ENCODE assay signal across 9 mouse cellular contexts in the genomic region with DNA sequence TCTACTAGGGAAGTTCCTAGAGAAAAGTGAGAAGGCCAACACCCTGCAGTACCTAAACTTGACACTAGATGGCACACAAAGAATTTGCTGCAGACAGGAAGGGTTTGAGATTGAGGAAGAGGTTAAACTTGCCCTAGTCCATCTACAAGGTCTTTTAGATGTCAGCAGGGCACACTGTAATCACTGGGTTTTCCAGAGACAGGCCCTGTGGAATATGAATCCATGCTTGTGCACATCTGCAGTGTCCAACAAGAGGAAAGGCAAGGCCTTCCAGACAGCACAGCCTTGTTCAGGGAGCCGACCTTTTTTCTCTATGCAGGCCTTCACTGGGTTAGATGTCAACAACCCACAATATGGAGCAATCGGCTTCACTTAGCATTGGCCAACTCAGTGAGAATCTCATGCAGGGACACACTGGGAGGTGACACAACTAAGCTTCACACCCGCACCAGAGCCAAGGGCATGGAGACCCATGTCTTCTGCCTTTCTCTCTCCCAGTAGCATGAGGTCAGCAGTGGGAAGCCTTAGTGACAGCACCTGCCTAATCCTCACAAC. TPM values are rescaled to one million over a fixed set of nuclear protein-coding genes. Genes with fewer than 3 reads are reported as not detected.
DNase-seq lines count a peak whose midpoint lies in the region; ATAC-seq and TF ChIP-seq lines count a peak whose summit lies in the region.
"Had no signal": no experiment of that assay in that cellular context is flagged by ENCODE, and none has a peak within 500 bp of the region (broad histone marks: within the 10 kb centered on the region; RNA-seq: fewer than 3 reads in every experiment).

No protein-coding gene starts in this region.

- intact Hi-C loops in left cerebral cortex, adult 2 months (cut with DNase I), result loop anchor here (1.0 kb wide), 1 partner anchor 46 kb away; no protein-coding TSS in a partner anchor
- intact Hi-C loops in heart, postnatal 36 days (cut with DNase I), result loop anchor here (1.0 kb wide), 1 partner anchor 46 kb away; no protein-coding TSS in a partner anchor
- intact Hi-C loops in left cerebral cortex, postnatal 4 days (cut with DNase I), result no loop called here

- DNase-seq in left cerebral cortex, adult 2 months (ENCODE audit: extremely low spot score in 1 of 2, low spot score in 2 of 2), result peak; percentile 58 to 63
- no peak for DNase-seq in left cerebral cortex, adult 8-10 months (ENCODE audit: low spot score in 2 of 2)
- peak; percentile 71 to 72 for DNase-seq in adrenal gland, postnatal 36 days
- peak; percentile 59 for DNase-seq in embryonic facial prominence, embryonic 14.5 days (ENCODE audit: low spot score)
- DNase-seq in heart, postnatal 36 days, result peak; percentile 75 to 78
- peak; percentile 49 for DNase-seq in left cerebral cortex, postnatal 4 days

- TF ChIP-seq CTCF in left cerebral cortex, adult 2 months (IDR thresholded peaks at IDR 0.05), result peak; percentile 98
- no peak for TF ChIP-seq CTCF in testis, adult 2 months (IDR thresholded peaks at IDR 0.05; ENCODE audit: control insufficient read depth, insufficient read depth, insufficient replicate concordance, low read depth, low read length)

- H3K4me2 ChIP-seq in embryonic facial prominence, embryonic 14.5 days (ENCODE audit: low read depth, low read length), result no peak overlapping the region
- no peak overlapping the region for H3K4me2 ChIP-seq in midbrain, embryonic 13.5 days (replicated peaks)
- H3K4me2 ChIP-seq: embryonic facial prominence, embryonic 12.5 days had no signal

- 72% methylated on average over 3 of the region's 3 CpGs for WGBS in embryonic facial prominence, embryonic 14.5 days
- WGBS in midbrain, embryonic 13.5 days, result 88% methylated on average over 3 of the region's 3 CpGs

- H3K36me3 ChIP-seq in embryonic facial prominence, embryonic 14.5 days (ENCODE audit: control insufficient read depth, insufficient read depth, low read length), result peaks cover 40% of the 10 kb centered on the region
- peaks cover 42% of the 10 kb centered on the region for H3K36me3 ChIP-seq in midbrain, embryonic 13.5 days
- no peaks in the 10 kb centered on the region; the same call in none of the 2 replicates for H3K36me3 ChIP-seq in testis, adult 2 months (ENCODE audit: control insufficient read depth, insufficient read depth, low read length)

- H3K4me3 ChIP-seq in left cerebral cortex, adult 2 months, result no peak overlapping the region
- no peak overlapping the region for H3K4me3 ChIP-seq in embryonic facial prominence, embryonic 14.5 days (ENCODE audit: low read depth, low read length)
- no peak overlapping the region for H3K4me3 ChIP-seq in midbrain, embryonic 13.5 days (replicated peaks)
- H3K4me3 ChIP-seq in testis, adult 2 months (ENCODE audit: control insufficient read depth, low read depth, low read length), result no peak overlapping the region
- H3K4me3 ChIP-seq: embryonic facial prominence, embryonic 12.5 days had no signal

- H3K27me3 ChIP-seq in embryonic facial prominence, embryonic 14.5 days (replicated peaks; ENCODE audit: control insufficient read depth, insufficient read depth, low read length), result no peaks in the 10 kb centered on the region
- H3K27me3 ChIP-seq in midbrain, embryonic 13.5 days, result no peaks in the 10 kb centered on the region
- H3K27me3 ChIP-seq in testis, adult 2 months (ENCODE audit: control insufficient read depth, insufficient read depth, low read length), result no peaks in the 10 kb centered on the region
- H3K27me3 ChIP-seq: embryonic facial prominence, embryonic 12.5 days had no signal

- H3K9me3 ChIP-seq in embryonic facial prominence, embryonic 14.5 days (ENCODE audit: control insufficient read depth, low read length), result no peaks in the 10 kb centered on the region
- no peaks in the 10 kb centered on the region for H3K9me3 ChIP-seq in midbrain, embryonic 13.5 days
- H3K9me3 ChIP-seq: embryonic facial prominence, embryonic 12.5 days had no signal

- peak overlapping the region; percentile 15 for H3K27ac ChIP-seq in left cerebral cortex, adult 2 months
- H3K27ac ChIP-seq in embryonic facial prominence, embryonic 14.5 days (replicated peaks; ENCODE audit: low read depth, low read length), result no peak overlapping the region
- H3K27ac ChIP-seq in midbrain, embryonic 13.5 days, result no peak overlapping the region
- 0 out of 2 replicates have a peak overlapping the region, but pooled peaks have one; percentile 21 for H3K27ac ChIP-seq in testis, adult 2 months (ENCODE audit: control insufficient read depth, insufficient read depth, low read depth, low read length)
- H3K27ac ChIP-seq: embryonic facial prominence, embryonic 12.5 days had no signal

- TF ChIP-seq POLR2A in testis, adult 2 months (IDR thresholded peaks at IDR 0.05; ENCODE audit: control insufficient read depth, low read depth, low read length), result no peak

- peak; percentile 32; the same call in 1 of the 2 replicates for ATAC-seq in embryonic facial prominence, embryonic 14.5 days (ENCODE audit: low read depth)
- ATAC-seq in midbrain, embryonic 13.5 days, result 0 out of 2 replicates have a peak, but pooled peaks have one; percentile 37

- no peaks in the 10 kb centered on the region for H3K4me1 ChIP-seq in embryonic facial prominence, embryonic 14.5 days (ENCODE audit: control insufficient read depth, insufficient read depth, low read length)
- H3K4me1 ChIP-seq in midbrain, embryonic 13.5 days (replicated peaks), result no peaks in the 10 kb centered on the region
- no peaks in the 10 kb centered on the region; the same call in 1 of the 2 replicates for H3K4me1 ChIP-seq in testis, adult 2 months (ENCODE audit: control insufficient read depth, insufficient read depth, low read length)
- H3K4me1 ChIP-seq: embryonic facial prominence, embryonic 12.5 days had no signal

- H3K9ac ChIP-seq in embryonic facial prominence, embryonic 14.5 days (ENCODE audit: low read depth, low read length), result no peak overlapping the region
- no peak overlapping the region for H3K9ac ChIP-seq in midbrain, embryonic 13.5 days (replicated peaks)
- H3K9ac ChIP-seq: embryonic facial prominence, embryonic 12.5 days had no signal

RNA-seq across cellular contexts. Expression of gene Tomm20, which starts 16.0 kb away (rescaled TPM):
- total RNA-seq in left cerebral cortex, adult 2 months (2021), result 100 to 1,000 TPM; 181 to 182 TPM
- 100 to 1,000 TPM; 212 to 221 (median 217) TPM for total RNA-seq in left cerebral cortex, adult 8-10 months (2022)
- 100 to 1,000 TPM; 188 to 205 TPM for total RNA-seq in adrenal gland, postnatal 36 days (2021)
- 200 and 217 TPM in 2 replicates for polyA plus RNA-seq in embryonic facial prominence, embryonic 14.5 days (2014; fragmentation: Nextera tagmentation; extraction: Ambion mirVana)
- 10 to 100 TPM; 81.7 to 91.3 TPM for total RNA-seq in heart, postnatal 36 days (2021)
- 100 to 1,000 TPM; 134 to 136 TPM for total RNA-seq in left cerebral cortex, postnatal 4 days (2021)
- polyA plus RNA-seq in midbrain, embryonic 13.5 days (2015; fragmentation: Nextera tagmentation; extraction: Ambion mirVana), result 198 and 207 TPM in 2 replicates
- polyA plus RNA-seq in testis, adult 2 months (2012; rRNA removed), result 131 and 231 TPM in 2 replicates

RNA-seq across cellular contexts. Expression of gene Rbm34, which starts 41.2 kb away (rescaled TPM):
- 10 to 100 TPM; 13.9 to 14.8 TPM for total RNA-seq in left cerebral cortex, adult 2 months (2021)
- 10 to 100 TPM; 13.2 to 16.4 (median 15.4) TPM for total RNA-seq in left cerebral cortex, adult 8-10 months (2022)
- total RNA-seq in adrenal gland, postnatal 36 days (2021), result 10 to 100 TPM; 13.1 to 14.2 TPM
- polyA plus RNA-seq in embryonic facial prominence, embryonic 14.5 days (2014; fragmentation: Nextera tagmentation; extraction: Ambion mirVana), result 20.3 and 22.7 TPM in 2 replicates
- 1 to 10 TPM; 3.1 to 3.4 TPM for total RNA-seq in heart, postnatal 36 days (2021)
- 10 to 100 TPM; 18.8 to 19.5 TPM for total RNA-seq in left cerebral cortex, postnatal 4 days (2021)
- polyA plus RNA-seq in midbrain, embryonic 13.5 days (2015; fragmentation: Nextera tagmentation; extraction: Ambion mirVana), result 26.5 and 29.6 TPM in 2 replicates
- polyA plus RNA-seq in testis, adult 2 months (2012; rRNA removed), result 2.4 and 2.6 TPM in 2 replicates

Comparison
In these comparisons a context has a peak if more than half of its experiments do, and no peak if none do; other contexts are left out.
1. DNase-seq: peak in left cerebral cortex, adult 2 months (2 of 2), adrenal gland, postnatal 36 days (2 of 2), embryonic facial prominence, embryonic 14.5 days (single experiment), heart, postnatal 36 days (2 of 2) and left cerebral cortex, postnatal 4 days (single experiment); none in left cerebral cortex, adult 8-10 months (0 of 2).
2. H3K27ac ChIP-seq: peak in left cerebral cortex, adult 2 months (single experiment) and testis, adult 2 months (single experiment); none in embryonic facial prominence, embryonic 14.5 days (single experiment) and midbrain, embryonic 13.5 days (single experiment).